Mouse (Mus musculus): ENCODE data around the gene Llcfc1. TPM values are rescaled to one million over a fixed set of nuclear protein-coding genes. Genes with fewer than 3 reads are reported as not detected.

Llcfc1 gene
- polyA plus RNA-seq (2011; ENCODE audit: insufficient read depth, insufficient read length, low read depth, missing spikeins): not detected in 2 replicates

DNA sequence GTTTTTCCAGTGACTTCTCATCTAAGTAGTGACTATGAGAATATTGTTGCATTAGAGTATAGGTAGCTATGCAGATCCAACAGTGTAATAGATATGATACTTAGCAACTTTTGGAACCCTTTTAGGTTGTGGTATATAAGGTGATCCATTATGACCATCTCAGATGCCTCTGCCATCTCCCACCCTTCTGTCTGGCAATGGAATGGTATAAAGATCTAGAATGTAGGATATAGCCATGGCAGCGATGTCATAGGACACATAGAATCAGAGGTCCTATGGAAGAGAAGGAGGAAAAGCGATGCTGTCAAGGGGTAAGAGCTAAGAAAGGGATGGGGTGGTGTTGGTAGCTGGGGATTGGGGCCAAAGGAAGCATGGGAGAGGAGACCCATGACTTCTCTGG lies at the start of gene Llcfc1:
TSS of gene Llcfc1 (plus strand) at position 301 of the 400 bp plus-strand sequence.
- no peaks in the 10 kb centered on the region; the same call in 1 of the 2 replicates for H3K27me3 ChIP-seq (ENCODE audit: control insufficient read depth, insufficient read depth, low read length, poor library complexity, severe bottlenecking)
- no peak within 1 kb of the TSS for H3K9ac ChIP-seq (ENCODE audit: low read depth, poor library complexity, severe bottlenecking)
- no peak within 1 kb of the TSS for H3K4me3 ChIP-seq (ENCODE audit: low read depth, low read length)
- H3K36me3 ChIP-seq (ENCODE audit: control insufficient read depth, insufficient read depth, low read length, poor library complexity, severe bottlenecking): no peaks in the 10 kb centered on the region
- no peak for TF ChIP-seq POLR2A (IDR thresholded peaks at IDR 0.05; ENCODE audit: insufficient read depth, low read length)
- no peak for TF ChIP-seq EP300 (IDR thresholded peaks at IDR 0.05; ENCODE audit: insufficient read depth, low read depth, low read length)
- no peak for TF ChIP-seq CTCF (IDR thresholded peaks at IDR 0.05; ENCODE audit: low read depth, low read length)
- peaks cover 1% of the 10 kb centered on the region for H3K4me1 ChIP-seq (ENCODE audit: control insufficient read depth, insufficient read depth, low read length)
- no peak within 1 kb of the TSS for H3K27ac ChIP-seq (ENCODE audit: insufficient read depth, low read length)
- no peaks in the 10 kb centered on the region for H3K9me3 ChIP-seq (replicated peaks; ENCODE audit: control insufficient read depth, insufficient read depth, low read length, poor library complexity, severe bottlenecking)

DNA sequence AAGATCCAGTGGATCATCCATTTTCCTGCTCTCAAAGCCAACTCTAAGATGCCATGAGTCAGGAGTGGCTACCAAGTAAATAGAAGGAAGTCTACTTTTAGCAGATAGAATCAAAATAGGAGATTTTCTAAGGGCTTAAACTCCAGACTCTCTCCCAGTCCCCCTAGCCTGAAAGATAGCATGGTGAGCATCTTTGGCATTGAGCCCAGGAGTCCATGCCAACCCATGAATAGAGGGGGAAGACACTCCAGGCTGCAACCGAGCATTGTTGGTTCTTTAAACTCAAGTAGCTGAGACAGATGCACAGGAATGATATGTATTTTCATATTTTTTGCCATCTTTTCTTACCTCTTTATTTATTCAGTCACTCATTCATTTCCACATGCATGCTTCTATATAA lies 49.0 kb upstream of the Llcfc1 start:
- Histone ChIP-seq H3K36me3 (ENCODE audit: control insufficient read depth, insufficient read depth, low read length, poor library complexity, severe bottlenecking) (no peaks in the 10 kb centered on the region), H3K4me3 (ENCODE audit: low read depth, low read length) (no peak overlapping the region), H3K9ac (ENCODE audit: low read depth, poor library complexity, severe bottlenecking) (no peak overlapping the region), H3K27ac (ENCODE audit: insufficient read depth, low read length) (no peak overlapping the region), H3K9me3 (replicated peaks; ENCODE audit: control insufficient read depth, insufficient read depth, low read length, poor library complexity, severe bottlenecking) (no peaks in the 10 kb centered on the region), H3K27me3 (ENCODE audit: control insufficient read depth, insufficient read depth, low read length, poor library complexity, severe bottlenecking) (no peaks in the 10 kb centered on the region), H3K4me1 (ENCODE audit: control insufficient read depth, insufficient read depth, low read length) (no peaks in the 10 kb centered on the region)
- no peak for TF ChIP-seq POLR2A (IDR thresholded peaks at IDR 0.05; ENCODE audit: insufficient read depth, low read length)
- TF ChIP-seq EP300 (IDR thresholded peaks at IDR 0.05; ENCODE audit: insufficient read depth, low read depth, low read length): no peak
- TF ChIP-seq CTCF (IDR thresholded peaks at IDR 0.05; ENCODE audit: low read depth, low read length): no peak

DNA sequence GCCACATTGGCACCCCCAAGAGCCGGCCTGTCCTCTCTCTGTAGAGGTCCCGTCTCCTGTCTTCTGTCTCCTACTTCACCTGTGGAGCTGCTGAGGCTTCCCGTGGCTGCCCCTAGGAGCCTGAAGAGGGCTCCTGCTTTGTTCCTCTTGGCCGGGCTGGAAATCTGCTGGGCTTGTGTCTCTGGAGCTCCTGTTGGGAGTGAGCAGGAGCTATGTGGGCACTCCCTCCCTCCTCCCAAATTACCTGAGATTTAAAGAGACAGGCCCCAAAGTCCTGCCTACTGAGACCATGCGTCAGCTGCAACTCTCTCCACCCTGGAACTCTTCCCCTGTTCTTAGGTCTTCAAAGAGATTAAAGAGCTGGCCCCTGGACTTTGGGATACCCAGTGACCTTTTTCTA lies 48.1 kb upstream of the Llcfc1 start, which contains the start of gene Trpv6:
TSS of gene Trpv6 (minus strand) at position 228 of the 400 bp plus-strand sequence.
- Histone ChIP-seq H3K9me3 (replicated peaks; ENCODE audit: control insufficient read depth, insufficient read depth, low read length, poor library complexity, severe bottlenecking) (no peaks in the 10 kb centered on the region), H3K4me3 (ENCODE audit: low read depth, low read length) (no peak within 1 kb of the TSS), H3K36me3 (ENCODE audit: control insufficient read depth, insufficient read depth, low read length, poor library complexity, severe bottlenecking) (no peaks in the 10 kb centered on the region), H3K9ac (ENCODE audit: low read depth, poor library complexity, severe bottlenecking) (no peak within 1 kb of the TSS), H3K27me3 (ENCODE audit: control insufficient read depth, insufficient read depth, low read length, poor library complexity, severe bottlenecking) (no peaks in the 10 kb centered on the region), H3K27ac (ENCODE audit: insufficient read depth, low read length) (no peak within 1 kb of the TSS), H3K4me1 (ENCODE audit: control insufficient read depth, insufficient read depth, low read length) (no peaks in the 10 kb centered on the region)
- TF ChIP-seq EP300 (IDR thresholded peaks at IDR 0.05; ENCODE audit: insufficient read depth, low read depth, low read length) (no peak), CTCF (IDR thresholded peaks at IDR 0.05; ENCODE audit: low read depth, low read length) (no peak), POLR2A (IDR thresholded peaks at IDR 0.05; ENCODE audit: insufficient read depth, low read length) (no peak)

- Histone ChIP-seq H3K9ac (ENCODE audit: low read depth, poor library complexity, severe bottlenecking) (no peak overlapping the region), H3K9me3 (replicated peaks; ENCODE audit: control insufficient read depth, insufficient read depth, low read length, poor library complexity, severe bottlenecking) (no peaks in the 10 kb centered on the region), H3K36me3 (ENCODE audit: control insufficient read depth, insufficient read depth, low read length, poor library complexity, severe bottlenecking) (no peaks in the 10 kb centered on the region), H3K27ac (ENCODE audit: insufficient read depth, low read length) (no peak overlapping the region), H3K4me1 (ENCODE audit: control insufficient read depth, insufficient read depth, low read length) (no peaks in the 10 kb centered on the region), H3K4me3 (ENCODE audit: low read depth, low read length) (no peak overlapping the region), H3K27me3 (ENCODE audit: control insufficient read depth, insufficient read depth, low read length, poor library complexity, severe bottlenecking) (no peaks in the 10 kb centered on the region; the same call in 1 of the 2 replicates)
- TF ChIP-seq CTCF (IDR thresholded peaks at IDR 0.05; ENCODE audit: low read depth, low read length): no peak
- TF ChIP-seq POLR2A (IDR thresholded peaks at IDR 0.05; ENCODE audit: insufficient read depth, low read length): no peak
- TF ChIP-seq EP300 (IDR thresholded peaks at IDR 0.05; ENCODE audit: insufficient read depth, low read depth, low read length): no peak
These were observed 46.8 kb upstream of the Llcfc1 start for GRCm38 (mm10) chr6:41637393-41637792.

GRCm38 (mm10) chr6:41637927-41638506 lies 46.2 kb upstream of the Llcfc1 start:
- no peak overlapping the region for H3K4me3 ChIP-seq (ENCODE audit: low read depth, low read length)
- H3K4me1 ChIP-seq (ENCODE audit: control insufficient read depth, insufficient read depth, low read length): no peaks in the 10 kb centered on the region
- no peak overlapping the region for H3K9ac ChIP-seq (ENCODE audit: low read depth, poor library complexity, severe bottlenecking)
- H3K27ac ChIP-seq (ENCODE audit: insufficient read depth, low read length): no peak overlapping the region
- no peaks in the 10 kb centered on the region for H3K9me3 ChIP-seq (replicated peaks; ENCODE audit: control insufficient read depth, insufficient read depth, low read length, poor library complexity, severe bottlenecking)
- no peaks in the 10 kb centered on the region for H3K36me3 ChIP-seq (ENCODE audit: control insufficient read depth, insufficient read depth, low read length, poor library complexity, severe bottlenecking)
- H3K27me3 ChIP-seq (ENCODE audit: control insufficient read depth, insufficient read depth, low read length, poor library complexity, severe bottlenecking): no peaks in the 10 kb centered on the region; the same call in 1 of the 2 replicates
- TF ChIP-seq POLR2A (IDR thresholded peaks at IDR 0.05; ENCODE audit: insufficient read depth, low read length) (no peak), EP300 (IDR thresholded peaks at IDR 0.05; ENCODE audit: insufficient read depth, low read depth, low read length) (no peak), CTCF (IDR thresholded peaks at IDR 0.05; ENCODE audit: low read depth, low read length) (no peak)

DNA sequence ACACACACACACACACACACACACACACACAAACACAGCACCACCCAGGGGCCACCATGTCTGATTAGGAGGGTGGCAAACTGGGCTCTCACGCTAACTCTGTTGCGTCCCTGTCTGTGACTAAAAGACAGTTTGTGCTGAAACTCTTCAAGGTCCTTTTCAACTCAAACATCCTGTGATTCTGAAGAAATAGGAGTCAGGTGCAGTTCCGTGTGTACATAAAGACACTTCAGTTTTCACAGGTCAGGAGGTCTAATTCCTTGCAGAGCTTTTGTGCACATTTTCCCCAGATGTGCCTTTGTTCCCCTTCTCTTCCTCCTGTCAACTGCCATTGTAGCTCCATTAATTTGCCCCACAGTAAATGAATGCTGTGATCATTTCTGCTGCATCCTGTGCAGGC lies 43.8 kb upstream of the Llcfc1 start:
- Histone ChIP-seq H3K9me3 (replicated peaks; ENCODE audit: control insufficient read depth, insufficient read depth, low read length, poor library complexity, severe bottlenecking) (no peaks in the 10 kb centered on the region), H3K36me3 (ENCODE audit: control insufficient read depth, insufficient read depth, low read length, poor library complexity, severe bottlenecking) (no peaks in the 10 kb centered on the region), H3K27ac (ENCODE audit: insufficient read depth, low read length) (no peak overlapping the region), H3K27me3 (ENCODE audit: control insufficient read depth, insufficient read depth, low read length, poor library complexity, severe bottlenecking) (no peaks in the 10 kb centered on the region; the same call in 1 of the 2 replicates), H3K4me1 (ENCODE audit: control insufficient read depth, insufficient read depth, low read length) (no peaks in the 10 kb centered on the region), H3K9ac (ENCODE audit: low read depth, poor library complexity, severe bottlenecking) (no peak overlapping the region), H3K4me3 (ENCODE audit: low read depth, low read length) (no peak overlapping the region)
- TF ChIP-seq EP300 (IDR thresholded peaks at IDR 0.05; ENCODE audit: insufficient read depth, low read depth, low read length) (no peak), POLR2A (IDR thresholded peaks at IDR 0.05; ENCODE audit: insufficient read depth, low read length) (no peak), CTCF (IDR thresholded peaks at IDR 0.05; ENCODE audit: low read depth, low read length) (no peak)
